Mouse (Mus musculus) neural tube, embryonic 15.5 days (tissue): ENCODE results near the gene G6pc. TPM values are rescaled to one million over a fixed set of nuclear protein-coding genes. Genes with fewer than 3 reads are reported as not detected.
A peak's percentile ranks its signal among the peaks of the same experiment; 100 is the strongest.

ENCODE experiments used
- ATAC-seq: fragments of 200-750 bp; cut with Nextera tagmentation; 2 replicates; pipeline ENCODE4 v1.8.0; 2017; ENCODE audit warnings: mild to moderate bottlenecking, moderate TSS enrichment, moderate library complexity; ENCODE audit not compliant: low FRiP score
- H3K27ac ChIP-seq: fragments of 300-500 bp; sonication (generic); replicated peaks from 2 replicates; pipeline ENCODE4 v1.5.1; 2015; ENCODE audit warnings: mild to moderate bottlenecking, inconsistent platforms
- H3K27me3 ChIP-seq: fragments of 300-500 bp; sonication (generic); replicated peaks from 2 replicates; pipeline ENCODE4 v1.6.1; 2015; ENCODE audit warnings: inconsistent platforms
- H3K36me3 ChIP-seq: fragments of 300-500 bp; sonication (generic); 2 replicates; pipeline ENCODE4 v1.6.1; 2015; ENCODE audit warnings: inconsistent platforms
- H3K4me1 ChIP-seq: fragments of 300-500 bp; sonication (generic); 2 replicates; pipeline ENCODE4 v1.6.1; 2015; ENCODE audit warnings: inconsistent platforms
- H3K4me2 ChIP-seq: fragments of 300-500 bp; sonication (generic); 2 replicates; pipeline ENCODE4 v1.6.1; 2015; ENCODE audit warnings: inconsistent platforms, mild to moderate bottlenecking, moderate library complexity
- H3K4me3 ChIP-seq: fragments of 300-500 bp; sonication (generic); replicated peaks from 2 replicates; pipeline ENCODE4 v1.5.1; 2015; ENCODE audit warnings: mild to moderate bottlenecking, inconsistent platforms
- H3K9ac ChIP-seq: fragments of 300-500 bp; sonication (generic); replicated peaks from 2 replicates; pipeline ENCODE4 v1.6.1; 2015; ENCODE audit warnings: mild to moderate bottlenecking, inconsistent platforms
- H3K9me3 ChIP-seq: fragments of 300-500 bp; sonication (generic); replicated peaks from 2 replicates; pipeline ENCODE4 v1.6.1; 2016; ENCODE audit warnings: inconsistent platforms
- WGBS: fragments of 180-500 bp; shearing (Covaris S2); methylation state at CpG from one replicate; pipeline ENCODE4 v1.1.7; 2015; ENCODE audit warnings: mixed read lengths; 5-methylcytosine and 5-hydroxymethylcytosine counted together
- polyA plus RNA-seq: library from polyadenylated mRNA; unstranded; fragments of >200 nt; fragmentation: Nextera tagmentation; extraction: Ambion mirVana; gene quantifications from 2 replicates; pipeline ENCODE4 v1.2.1, GENCODE M21; 2015

Gene G6pc
- polyA plus RNA-seq, 1 experiment from 2014 or later: not detected

DNA sequence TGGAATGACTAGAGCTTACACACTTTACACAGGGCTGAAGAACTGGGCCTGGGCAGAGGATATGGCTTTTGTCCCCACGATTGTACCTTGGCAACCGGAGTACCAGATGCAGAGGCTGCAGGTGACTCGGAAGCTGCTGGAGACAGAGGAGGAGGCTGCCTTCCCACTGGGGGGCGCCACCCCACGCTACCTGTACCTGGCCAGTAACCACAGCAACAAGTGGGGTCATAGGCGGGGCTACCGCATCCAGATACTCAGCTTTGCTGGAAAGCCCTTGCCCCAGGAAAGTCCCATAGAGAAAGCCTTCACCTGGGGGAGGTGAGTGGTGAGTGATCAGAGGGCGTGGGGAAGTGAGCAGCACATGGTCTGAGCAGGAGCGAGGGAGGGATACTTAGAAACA is 31.7 kb upstream of the G6pc start:
- H3K27ac ChIP-seq: no peak overlapping the region
- H3K27me3 ChIP-seq: no peaks in the 10 kb centered on the region
- ATAC-seq: no peak
- peaks cover 16% of the 10 kb centered on the region for H3K4me1 ChIP-seq
- H3K9ac ChIP-seq: no peak overlapping the region
- H3K36me3 ChIP-seq: no peaks in the 10 kb centered on the region
- no peak overlapping the region for H3K4me3 ChIP-seq
- no peak overlapping the region for H3K4me2 ChIP-seq
- no peaks in the 10 kb centered on the region for H3K9me3 ChIP-seq
- WGBS: 87% methylated on average over 9 of the region's 9 CpGs

DNA sequence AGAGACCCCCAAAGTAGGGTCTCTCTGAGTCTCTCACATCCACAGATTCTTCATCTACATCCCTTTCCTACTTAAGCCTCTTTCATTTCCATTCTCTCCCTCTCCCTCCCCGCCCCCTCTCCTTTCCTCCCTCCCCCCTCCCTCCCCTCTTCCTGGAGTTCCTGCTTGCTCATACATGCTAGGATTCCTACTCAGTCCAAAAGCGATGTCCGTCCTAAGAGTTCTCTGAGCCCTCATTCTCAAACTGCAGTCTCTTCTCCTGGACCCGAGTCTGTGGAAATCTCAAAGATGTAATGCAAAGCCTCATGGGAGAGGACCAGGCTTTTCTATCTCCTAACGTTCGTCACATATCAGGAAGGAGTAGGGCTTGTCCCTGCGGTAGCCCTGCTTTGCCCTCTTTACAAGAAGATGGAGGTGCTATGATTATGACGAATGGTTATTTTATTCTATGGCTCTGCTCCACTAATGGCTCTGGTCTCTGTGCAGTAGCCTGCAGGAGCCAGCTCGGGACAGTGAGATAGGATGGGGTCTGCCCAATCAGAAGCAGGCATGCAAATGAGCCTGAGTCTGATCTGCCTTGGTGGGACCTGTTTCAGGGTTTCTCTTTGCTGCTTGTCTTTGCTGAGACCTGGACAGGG is 29.1 kb upstream of the G6pc start:
- Histone ChIP-seq H3K27ac (peak overlapping the region; percentile 58), H3K36me3 (no peaks in the 10 kb centered on the region), H3K9me3 (no peaks in the 10 kb centered on the region), H3K4me3 (peak overlapping the region; percentile 35), H3K9ac (peak overlapping the region; percentile 46), H3K27me3 (no peaks in the 10 kb centered on the region), H3K4me2 (peak overlapping the region; percentile 66), H3K4me1 (peaks cover 16% of the 10 kb centered on the region)
- peak; percentile 79 for ATAC-seq
- 3% methylated on average over 9 of the region's 9 CpGs for WGBS

DNA sequence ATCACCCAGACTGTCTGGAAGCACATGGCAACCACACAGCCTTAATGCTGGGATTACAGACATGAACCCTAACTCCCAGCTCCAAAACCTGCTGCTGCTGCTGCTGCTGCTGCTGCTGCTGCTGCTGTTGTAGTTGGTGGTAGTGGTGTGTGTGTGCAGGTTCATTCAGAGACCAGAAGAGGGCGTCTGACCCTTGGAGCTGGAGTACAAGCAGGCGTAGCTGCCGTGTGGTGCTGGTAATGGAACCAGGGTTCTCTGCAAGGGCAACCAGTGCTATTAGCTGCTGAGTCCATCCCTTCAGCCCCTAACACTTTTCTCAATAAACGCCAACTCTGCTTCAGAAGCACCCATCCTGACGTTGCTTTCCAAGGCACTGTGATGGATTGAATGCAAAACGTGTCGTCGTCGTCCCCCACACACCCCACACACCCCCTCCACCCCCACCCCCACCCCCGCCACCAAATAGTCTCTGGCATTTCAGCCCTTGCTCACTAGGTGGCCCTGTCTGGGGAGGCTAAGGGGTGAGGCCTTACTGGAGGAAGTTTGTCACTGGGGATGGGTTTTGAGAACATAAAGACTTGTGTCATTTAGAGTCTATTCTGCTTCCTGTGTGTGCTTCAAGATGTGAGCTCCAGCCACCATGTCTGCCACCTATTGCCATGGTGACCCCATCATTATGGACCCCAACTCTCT is 20.1 kb upstream of the G6pc start:
- Histone ChIP-seq H3K27me3 (no peaks in the 10 kb centered on the region), H3K4me2 (no peak overlapping the region), H3K27ac (no peak overlapping the region), H3K9me3 (no peaks in the 10 kb centered on the region), H3K9ac (no peak overlapping the region), H3K4me1 (no peaks in the 10 kb centered on the region), H3K36me3 (no peaks in the 10 kb centered on the region), H3K4me3 (no peak overlapping the region)
- 76% methylated on average over 10 of the region's 10 CpGs for WGBS
- ATAC-seq: no peak

DNA sequence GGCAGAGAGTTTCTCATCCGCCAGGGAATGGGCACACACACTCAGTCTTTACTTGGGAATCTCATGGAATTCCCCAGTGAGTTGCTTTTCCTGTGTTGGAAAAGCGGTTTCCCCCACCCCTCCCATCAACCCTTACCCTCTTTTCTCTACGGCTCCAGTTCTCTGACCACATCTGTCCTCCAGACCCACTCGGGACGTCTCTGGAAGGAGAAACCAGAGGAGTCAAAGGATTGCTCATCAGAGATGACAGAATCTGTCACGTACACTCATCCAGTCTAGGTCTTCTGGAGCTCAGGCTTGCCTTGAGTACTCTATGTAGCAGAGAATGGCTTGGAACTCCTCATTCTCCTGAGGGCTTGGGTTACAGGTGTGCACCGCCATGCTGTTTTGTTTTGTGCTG is 18.6 kb upstream of the G6pc start:
- ATAC-seq: no peak
- H3K27me3 ChIP-seq: no peaks in the 10 kb centered on the region
- no peaks in the 10 kb centered on the region for H3K36me3 ChIP-seq
- no peaks in the 10 kb centered on the region for H3K4me1 ChIP-seq
- H3K4me3 ChIP-seq: no peak overlapping the region
- H3K27ac ChIP-seq: no peak overlapping the region
- no peak overlapping the region for H3K9ac ChIP-seq
- H3K4me2 ChIP-seq: no peak overlapping the region
- H3K9me3 ChIP-seq: no peaks in the 10 kb centered on the region
- WGBS: 76% methylated on average over 7 of the region's 7 CpGs

- no peaks in the 10 kb centered on the region for H3K9me3 ChIP-seq
- H3K27ac ChIP-seq: no peak overlapping the region
- 89% methylated on average over 3 of the region's 3 CpGs for WGBS
- no peaks in the 10 kb centered on the region for H3K27me3 ChIP-seq
- H3K4me3 ChIP-seq: no peak overlapping the region
- ATAC-seq: no peak
- no peak overlapping the region for H3K9ac ChIP-seq
- H3K36me3 ChIP-seq: no peaks in the 10 kb centered on the region
- H3K4me1 ChIP-seq: no peaks in the 10 kb centered on the region
- no peak overlapping the region for H3K4me2 ChIP-seq
These were observed 18.1 kb upstream of the G6pc start for GRCm38 (mm10) chr11:101349216-101349615.

DNA sequence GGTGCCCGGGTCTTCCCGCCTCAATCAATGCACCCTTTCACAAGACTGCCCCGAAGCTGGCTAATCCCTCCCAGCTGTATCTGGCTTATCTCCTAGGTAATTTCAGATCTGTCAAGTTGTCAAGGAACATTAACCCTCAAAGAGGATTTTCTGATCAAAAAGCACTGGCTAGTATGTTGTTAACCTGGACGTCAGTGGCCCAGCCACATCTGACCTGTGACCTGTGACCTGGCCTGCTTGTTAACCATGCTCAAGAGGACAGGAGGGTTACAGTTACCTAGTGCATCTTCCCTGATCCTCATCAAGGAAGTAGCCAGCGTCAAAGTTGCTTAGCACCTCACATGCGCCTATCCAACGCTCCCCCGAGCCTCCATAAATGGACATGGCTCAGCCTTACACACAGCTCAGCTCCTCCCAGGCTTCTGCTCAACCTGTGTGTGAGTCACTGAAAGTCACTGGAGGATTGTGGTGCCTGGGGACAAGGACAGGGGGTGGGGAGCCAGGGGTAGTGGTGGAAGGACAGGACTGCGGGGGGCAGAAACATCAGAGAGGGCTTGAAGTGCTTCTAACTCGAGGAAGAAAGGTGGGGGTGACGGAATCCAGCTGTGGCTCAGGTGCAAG is 16.2 kb upstream of the G6pc start:
- 74% methylated on average over 11 of the region's 11 CpGs for WGBS
- no peaks in the 10 kb centered on the region for H3K4me1 ChIP-seq
- H3K4me3 ChIP-seq: no peak overlapping the region
- H3K27me3 ChIP-seq: no peaks in the 10 kb centered on the region
- H3K36me3 ChIP-seq: no peaks in the 10 kb centered on the region
- no peak for ATAC-seq
- H3K9me3 ChIP-seq: no peaks in the 10 kb centered on the region
- H3K27ac ChIP-seq: no peak overlapping the region
- no peak overlapping the region for H3K4me2 ChIP-seq
- H3K9ac ChIP-seq: no peak overlapping the region

GRCm38 (mm10) chr11:101351721-101352111 is 15.6 kb upstream of the G6pc start:
- no peak for ATAC-seq
- H3K9ac ChIP-seq: no peak overlapping the region
- no peak overlapping the region for H3K27ac ChIP-seq
- no peaks in the 10 kb centered on the region for H3K9me3 ChIP-seq
- 78% methylated on average over 3 of the region's 3 CpGs for WGBS
- no peaks in the 10 kb centered on the region for H3K36me3 ChIP-seq
- no peaks in the 10 kb centered on the region for H3K27me3 ChIP-seq
- H3K4me3 ChIP-seq: no peak overlapping the region
- no peak overlapping the region for H3K4me2 ChIP-seq
- H3K4me1 ChIP-seq: no peaks in the 10 kb centered on the region

GRCm38 (mm10) chr11:101353436-101353835 is 13.9 kb upstream of the G6pc start:
- no peak for ATAC-seq
- H3K27ac ChIP-seq: no peak overlapping the region
- WGBS: 92% methylated on average over 12 of the region's 12 CpGs

DNA sequence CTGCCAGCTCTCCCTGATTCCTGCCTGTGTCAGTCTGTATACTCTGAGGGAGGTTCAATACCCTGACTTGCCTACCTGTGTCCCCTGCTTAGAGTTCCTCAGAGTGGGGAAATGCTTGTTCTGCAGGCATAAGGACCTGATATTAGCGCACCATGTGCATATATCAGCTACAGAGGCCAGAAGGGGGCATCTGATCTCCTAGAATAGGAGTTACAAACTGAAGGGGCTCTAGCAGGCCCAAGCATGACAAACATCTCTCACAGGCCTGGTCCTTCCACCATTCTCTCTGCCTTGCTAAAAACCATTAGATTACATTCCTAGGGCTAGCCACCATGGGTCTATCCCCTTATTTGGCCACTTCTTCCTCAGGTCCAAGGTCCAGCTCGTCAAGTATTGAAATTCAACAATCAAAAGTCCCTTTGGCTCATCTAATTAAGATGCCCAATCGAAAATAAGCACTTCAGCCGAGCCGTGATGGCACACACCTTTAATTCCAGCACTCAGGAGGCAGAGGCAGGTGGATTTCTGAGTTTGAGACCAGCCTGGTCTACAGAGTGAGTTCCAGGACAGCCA is 12.8 kb upstream of the G6pc start:
- WGBS: 87% methylated on average over 5 of the region's 5 CpGs
- Histone ChIP-seq H3K9me3 (no peaks in the 10 kb centered on the region), H3K27ac (no peak overlapping the region), H3K27me3 (no peaks in the 10 kb centered on the region), H3K4me3 (no peak overlapping the region), H3K9ac (no peak overlapping the region), H3K4me2 (no peak overlapping the region), H3K4me1 (no peaks in the 10 kb centered on the region), H3K36me3 (no peaks in the 10 kb centered on the region)
- ATAC-seq: no peak

More at GRCm38 (mm10) chr11:101353436-101353835, 13.9 kb upstream of the G6pc start:
- Histone ChIP-seq H3K27me3 (no peaks in the 10 kb centered on the region), H3K9me3 (no peaks in the 10 kb centered on the region), H3K36me3 (no peaks in the 10 kb centered on the region), H3K4me2 (no peak overlapping the region), H3K4me3 (no peak overlapping the region), H3K4me1 (no peaks in the 10 kb centered on the region), H3K9ac (no peak overlapping the region)

GRCm38 (mm10) chr11:101355916-101356315 is 11.4 kb upstream of the G6pc start:
- H3K9me3 ChIP-seq: no peaks in the 10 kb centered on the region
- no peak for ATAC-seq
- H3K4me3 ChIP-seq: no peak overlapping the region
- H3K4me2 ChIP-seq: no peak overlapping the region
- no peaks in the 10 kb centered on the region for H3K36me3 ChIP-seq
- 93% methylated on average over 2 of the region's 2 CpGs for WGBS
- no peaks in the 10 kb centered on the region for H3K4me1 ChIP-seq
- no peaks in the 10 kb centered on the region for H3K27me3 ChIP-seq
- H3K27ac ChIP-seq: no peak overlapping the region
- H3K9ac ChIP-seq: no peak overlapping the region

- Histone ChIP-seq H3K4me2 (no peak overlapping the region), H3K27ac (no peak overlapping the region), H3K9ac (no peak overlapping the region), H3K4me3 (no peak overlapping the region), H3K9me3 (no peaks in the 10 kb centered on the region), H3K27me3 (no peaks in the 10 kb centered on the region), H3K36me3 (no peaks in the 10 kb centered on the region), H3K4me1 (no peaks in the 10 kb centered on the region)
- WGBS: 84% methylated on average over 3 of the region's 3 CpGs
- no peak for ATAC-seq
These were observed 9.7 kb upstream of the G6pc start for GRCm38 (mm10) chr11:101357505-101358182.
